Comparison of ENCODE assay signal across 10 mouse cellular contexts in genomic region chr6:90607196-90607595, GRCm38 (mm10). TPM values are rescaled to one million over a fixed set of nuclear protein-coding genes. Genes with fewer than 3 reads are reported as not detected.
DNase-seq lines count a peak whose midpoint lies in the region; ATAC-seq and TF ChIP-seq lines count a peak whose summit lies in the region.
"Had no signal": no experiment of that assay in that cellular context is flagged by ENCODE, and none has a peak within 500 bp of the region (broad histone marks: within the 10 kb centered on the region; RNA-seq: fewer than 3 reads in every experiment).

No protein-coding gene starts in this region.

- intact Hi-C loops in heart, adult 2 months (cut with DNase I) = loop anchor here (1.0 to 5.0 kb wide), 2 partner anchors 45 to 121 kb away; no protein-coding TSS in a partner anchor

- DNase-seq in heart, adult 2 months = peak; percentile 71 to 74
- peak; percentile 79 for DNase-seq in 416B (ENCODE audit: low read depth)
- peak; percentile 61 for DNase-seq in WW6 (ENCODE audit: low read depth, low spot score)
- peak; percentile 85 for DNase-seq in embryo, embryonic 10 days (ENCODE audit: low spot score)
- peak; percentile 88 for DNase-seq in kidney, postnatal 0 days (ENCODE audit: low spot score)
- DNase-seq in lung, adult 18-20 months = peak; percentile 45 to 62
- peak; percentile 51 to 63 for DNase-seq in spleen, adult 2 months (ENCODE audit: low read depth in 1 of 2, low spot score in 2 of 2)

- TF ChIP-seq POLR2A in heart, adult 2 months (IDR thresholded peaks at IDR 0.05; ENCODE audit: insufficient read depth, low read depth, low read length) = no peak
- TF ChIP-seq POLR2A in spleen, adult 2 months (IDR thresholded peaks at IDR 0.05; ENCODE audit: low read depth, low read length) = no peak

- TF ChIP-seq CTCF in heart, adult 2 months (IDR thresholded peaks at IDR 0.05) = peak; percentile 91
- TF ChIP-seq CTCF in kidney, postnatal 0 days (IDR thresholded peaks at IDR 0.05; ENCODE audit: low read depth) = peak; percentile 86
- peak; percentile 78; the same call in 1 of the 2 replicates for TF ChIP-seq CTCF in spleen, adult 2 months (IDR thresholded peaks at IDR 0.05; ENCODE audit: extremely low read depth, insufficient read depth, insufficient read length, insufficient replicate concordance)

- no peaks in the 10 kb centered on the region for H3K9me3 ChIP-seq in heart, embryonic 12.5 days (replicated peaks)
- no peaks in the 10 kb centered on the region for H3K9me3 ChIP-seq in kidney, postnatal 0 days (replicated peaks; ENCODE audit: low read length)
- H3K9me3 ChIP-seq: embryonic facial prominence, embryonic 13.5 days; midbrain, embryonic 12.5 days had no signal

- 0 out of 2 replicates have a peak, but pooled peaks have one; percentile 42 for TF ChIP-seq EP300 in heart, adult 2 months (IDR thresholded peaks at IDR 0.05; ENCODE audit: insufficient read depth, low read depth, low read length)

- no peaks in the 10 kb centered on the region for H3K79me2 ChIP-seq in heart, adult 2 months (replicated peaks; ENCODE audit: control insufficient read depth, insufficient read depth, low read length)

- H3K4me3 ChIP-seq in heart, adult 2 months = no peak overlapping the region
- no peak overlapping the region for H3K4me3 ChIP-seq in heart, embryonic 12.5 days
- H3K4me3 ChIP-seq in kidney, postnatal 0 days (replicated peaks; ENCODE audit: low read depth, low read length) = no peak overlapping the region
- H3K4me3 ChIP-seq in spleen, adult 2 months (ENCODE audit: extremely low read depth, insufficient read depth, insufficient read length) = no peak overlapping the region
- H3K4me3 ChIP-seq: embryonic facial prominence, embryonic 13.5 days; midbrain, embryonic 12.5 days had no signal

- H3K36me3 ChIP-seq in heart, adult 2 months (ENCODE audit: control insufficient read depth, insufficient read depth, low read length) = no peaks in the 10 kb centered on the region
- no peaks in the 10 kb centered on the region for H3K36me3 ChIP-seq in heart, embryonic 12.5 days
- no peaks in the 10 kb centered on the region for H3K36me3 ChIP-seq in kidney, postnatal 0 days (ENCODE audit: insufficient read depth, low read length)
- H3K36me3 ChIP-seq in spleen, adult 2 months (ENCODE audit: control insufficient read depth, insufficient read depth, low read length) = no peaks in the 10 kb centered on the region
- H3K36me3 ChIP-seq: embryonic facial prominence, embryonic 13.5 days; midbrain, embryonic 12.5 days had no signal

- H3K27ac ChIP-seq in heart, adult 2 months = no peak overlapping the region; the same call in 1 of the 2 replicates
- no peak overlapping the region for H3K27ac ChIP-seq in heart, embryonic 12.5 days (ENCODE audit: poor library complexity, severe bottlenecking)
- no peak overlapping the region for H3K27ac ChIP-seq in kidney, postnatal 0 days
- no peak overlapping the region for H3K27ac ChIP-seq in spleen, adult 2 months (ENCODE audit: insufficient read depth, low read length)
- H3K27ac ChIP-seq: embryonic facial prominence, embryonic 13.5 days; midbrain, embryonic 12.5 days had no signal

- no peak overlapping the region for H3K4me2 ChIP-seq in heart, embryonic 12.5 days
- H3K4me2 ChIP-seq in kidney, postnatal 0 days (ENCODE audit: low read length) = no peak overlapping the region
- H3K4me2 ChIP-seq: embryonic facial prominence, embryonic 13.5 days; midbrain, embryonic 12.5 days had no signal

- no peak overlapping the region for H3K9ac ChIP-seq in heart, adult 2 months (ENCODE audit: low read depth, low read length)
- H3K9ac ChIP-seq in heart, embryonic 12.5 days = no peak overlapping the region
- no peak overlapping the region for H3K9ac ChIP-seq in kidney, postnatal 0 days (ENCODE audit: low read depth, low read length)
- H3K9ac ChIP-seq: embryonic facial prominence, embryonic 13.5 days; midbrain, embryonic 12.5 days had no signal

- WGBS in heart, adult 2 months = 13% methylated on average over 5 of the region's 5 CpGs
- 13% methylated on average over 5 of the region's 5 CpGs for WGBS in heart, embryonic 12.5 days
- WGBS in kidney, postnatal 0 days = 13% methylated on average over 5 of the region's 5 CpGs
- 12% methylated on average over 5 of the region's 5 CpGs for WGBS in spleen, adult 2 months

- H3K27me3 ChIP-seq in heart, adult 2 months (ENCODE audit: control insufficient read depth, insufficient read depth, low read length) = no peaks in the 10 kb centered on the region
- H3K27me3 ChIP-seq in heart, embryonic 12.5 days (replicated peaks) = no peaks in the 10 kb centered on the region; the same call in 1 of the 2 replicates
- no peaks in the 10 kb centered on the region for H3K27me3 ChIP-seq in kidney, postnatal 0 days (ENCODE audit: insufficient read depth, low read length)
- no peaks in the 10 kb centered on the region for H3K27me3 ChIP-seq in spleen, adult 2 months (ENCODE audit: control insufficient read depth, insufficient read depth, low read length)

- ATAC-seq in heart, embryonic 12.5 days (ENCODE audit: insufficient number of reproducible peaks, low FRiP score) = no peak
- ATAC-seq in kidney, postnatal 0 days (replicated peaks; ENCODE audit: low FRiP score, low read depth) = no peak

- peaks cover 8% of the 10 kb centered on the region for H3K4me1 ChIP-seq in heart, adult 2 months (ENCODE audit: control insufficient read depth, insufficient read depth, low read length)
- peaks cover 30% of the 10 kb centered on the region for H3K4me1 ChIP-seq in heart, embryonic 12.5 days (replicated peaks)
- 0 out of 2 replicates have a peak, but pooled peaks cover 7% of the 10 kb centered on the region for H3K4me1 ChIP-seq in kidney, postnatal 0 days (replicated peaks; ENCODE audit: insufficient read depth, low read length)
- H3K4me1 ChIP-seq in spleen, adult 2 months (ENCODE audit: control insufficient read depth, insufficient read depth, insufficient read length) = no peaks in the 10 kb centered on the region

RNA-seq across cellular contexts. Expression of gene Slc41a3, which starts 2.7 kb away (rescaled TPM):
- 100 to 1,000 TPM in 1 of 2 experiments, 10 to 100 TPM in 1; 91.9 to 139 TPM for total RNA-seq in heart, adult 2 months (2021)
- polyA plus RNA-seq in heart, adult 2 months (2012; rRNA removed) = 100 and 128 TPM in 2 replicates
- 11.4 and 12.2 TPM in 2 replicates for polyA plus RNA-seq in heart, embryonic 12.5 days (2016; fragmentation: Nextera tagmentation; extraction: Ambion mirVana)
- 5.6 and 6.3 TPM in 2 replicates for polyA plus RNA-seq in kidney, postnatal 0 days (2015; fragmentation: Nextera tagmentation; extraction: Ambion mirVana)
- 7.2 and 8.3 TPM in 2 replicates for polyA plus RNA-seq in spleen, adult 2 months (2012; rRNA removed)
